Mouse (Mus musculus): ENCODE data around the gene Ssbp2.

Ssbp2 gene

GRCm38 (mm10) chr13:91634123-91634522 lies 174.0 kb downstream of the Ssbp2 start:
- DNase-seq (ENCODE audit: low spot score), result peak; percentile 17

DNA sequence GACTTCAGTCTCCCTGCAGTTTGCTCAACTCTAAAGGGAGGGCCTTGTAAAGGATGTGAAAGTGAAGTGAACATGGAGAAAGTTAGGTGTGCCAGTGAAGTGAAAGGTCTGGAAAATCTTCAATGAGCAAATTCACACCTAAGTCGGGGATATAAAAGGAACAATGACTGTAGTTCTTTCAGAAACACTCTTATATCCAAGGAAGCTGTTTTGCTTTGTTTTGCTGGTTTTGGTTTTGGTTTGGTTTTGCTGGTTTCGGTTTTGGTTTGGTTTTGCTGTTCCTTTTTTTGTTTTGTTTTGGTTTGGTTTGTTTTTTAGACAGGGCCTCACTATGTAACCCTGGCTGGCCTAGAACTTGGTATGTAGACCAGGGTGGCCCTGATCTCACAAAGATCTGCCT lies 175.9 kb downstream of the Ssbp2 start:
- no peak for DNase-seq (ENCODE audit: low spot score)

DNA sequence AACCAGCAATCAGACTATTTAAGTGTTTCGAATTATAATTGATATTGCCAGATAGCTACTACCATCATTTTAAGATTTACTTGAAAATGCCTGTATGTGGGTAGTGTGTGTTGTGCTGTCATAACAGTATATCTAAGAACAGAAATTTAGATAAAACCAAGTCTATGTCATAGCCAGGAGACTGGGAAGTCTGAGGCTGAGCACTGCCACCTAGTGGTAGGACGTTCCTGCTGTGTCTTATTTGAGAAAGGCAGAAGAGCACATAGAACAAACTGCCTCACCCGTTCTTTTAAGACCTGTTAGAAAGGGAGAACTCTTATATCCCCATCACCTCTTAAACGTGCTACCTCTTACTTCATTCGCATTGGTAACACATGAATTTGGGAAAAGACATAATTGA lies 176.7 kb downstream of the Ssbp2 start:
- DNase-seq (ENCODE audit: low spot score), result peak; percentile 63

DNA sequence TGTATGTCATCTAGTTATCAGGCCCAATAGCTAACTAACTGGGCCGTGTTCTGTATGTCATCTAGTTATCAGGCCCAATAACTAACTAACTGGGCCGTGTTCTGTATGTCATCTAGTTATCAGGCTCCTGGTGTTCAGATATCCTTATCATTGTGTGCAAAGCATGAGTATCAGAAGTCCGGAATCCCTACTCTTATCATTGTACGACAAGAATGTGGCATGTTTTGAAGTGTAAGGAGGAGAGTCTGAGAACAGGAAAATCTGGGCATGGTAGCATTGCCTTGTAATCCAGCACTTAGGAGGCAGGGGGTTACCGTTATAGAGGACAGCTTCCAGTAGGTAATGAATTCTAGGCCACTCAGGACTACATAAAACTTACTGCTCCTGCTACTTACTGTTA lies 178.8 kb downstream of the Ssbp2 start:
- no peak for DNase-seq (ENCODE audit: low spot score)

DNA sequence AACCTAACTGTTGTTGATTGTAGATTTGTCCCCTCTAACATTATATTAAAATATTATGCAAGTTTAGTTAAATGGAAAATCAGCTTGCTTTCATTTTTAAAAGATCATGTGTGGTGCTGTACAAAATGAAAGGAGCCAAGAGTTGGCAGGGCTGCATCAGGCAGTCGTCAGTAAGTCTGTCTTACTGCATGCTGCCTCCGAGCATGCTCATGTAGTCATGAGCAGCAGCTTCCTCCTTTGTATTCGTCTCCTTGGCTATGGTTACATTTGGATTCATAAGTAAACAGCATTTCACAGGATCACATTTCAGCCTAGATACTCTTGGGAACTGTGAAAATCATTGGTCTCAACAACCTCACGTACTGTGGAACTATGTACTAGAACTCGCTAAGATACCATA lies 180.1 kb downstream of the Ssbp2 start:
- no peak for DNase-seq (ENCODE audit: low spot score)

DNA sequence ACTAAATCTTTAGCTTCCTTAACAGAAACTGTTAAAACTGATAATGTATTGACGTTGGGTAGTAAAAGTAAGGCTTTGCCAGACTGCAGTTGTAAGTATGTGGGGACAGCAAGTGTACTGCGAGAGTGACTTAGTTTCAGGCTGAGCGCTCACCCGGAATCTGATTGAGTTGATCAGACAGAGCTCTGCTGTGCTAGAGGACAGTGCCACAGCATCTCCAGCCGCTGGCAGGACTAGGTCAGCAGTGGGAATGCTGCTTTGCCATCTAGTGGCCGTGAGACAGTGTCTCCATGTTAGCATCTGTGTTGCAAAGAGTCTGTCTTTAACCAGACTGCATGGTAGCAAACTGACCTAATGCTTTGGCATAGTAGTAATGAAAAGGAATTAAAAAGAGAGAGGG lies 188.2 kb downstream of the Ssbp2 start:
- DNase-seq (ENCODE audit: low spot score), result peak; percentile 15

DNA sequence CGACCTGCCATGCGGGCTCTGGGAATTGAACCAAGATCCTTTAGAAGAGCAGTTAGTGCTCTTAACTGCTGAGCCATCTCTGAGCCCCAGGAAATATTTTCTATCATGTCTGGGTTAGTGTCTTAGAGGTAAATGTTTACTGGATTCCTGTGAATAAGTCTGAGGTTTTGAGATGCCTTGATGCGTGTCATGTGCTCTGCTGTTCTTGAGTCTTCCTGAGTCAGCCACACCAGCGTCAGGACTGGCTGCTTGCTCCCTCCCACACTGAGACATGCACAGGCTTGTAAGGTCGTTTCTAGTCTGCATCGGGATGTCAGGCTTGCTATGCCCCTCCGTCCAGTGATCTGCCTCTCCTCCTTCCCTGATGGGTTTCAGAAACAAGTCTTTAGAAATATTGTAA lies 189.8 kb downstream of the Ssbp2 start:
- DNase-seq (ENCODE audit: low spot score), result no peak

DNA sequence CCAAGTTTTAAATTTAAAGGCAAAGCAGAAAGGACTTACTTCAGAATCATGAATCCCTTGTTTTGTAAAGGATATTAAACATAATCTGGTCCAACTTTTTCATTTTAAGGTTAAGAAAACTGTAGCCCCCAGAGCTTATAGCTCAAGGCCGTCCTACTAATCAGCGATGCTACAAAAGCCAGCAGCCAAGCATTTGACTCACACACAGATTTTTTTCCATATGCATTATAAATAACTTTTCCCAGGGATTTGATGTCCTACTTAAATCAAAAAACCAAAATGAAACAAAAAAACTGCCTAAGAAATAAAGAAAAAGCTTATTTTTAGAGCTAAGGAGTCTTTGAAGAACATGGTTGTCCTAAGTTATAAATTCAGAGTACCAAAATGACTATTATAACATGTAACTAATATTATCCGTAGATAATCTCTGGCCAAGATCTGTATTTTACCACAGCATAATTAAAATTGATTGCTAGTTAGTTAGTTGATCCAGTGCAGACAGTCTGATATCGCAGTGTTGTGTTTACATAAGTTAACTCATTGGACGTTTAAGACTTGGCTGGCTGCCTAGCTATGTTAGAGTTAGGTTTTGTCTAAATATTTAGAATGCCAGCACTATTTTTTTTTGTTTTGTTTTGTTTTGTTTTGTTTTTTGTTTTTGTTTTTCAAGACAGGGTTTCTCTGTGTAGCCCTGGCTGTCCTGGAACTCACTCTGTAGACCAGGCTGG lies 201.1 kb downstream of the Ssbp2 start:
- DNase-seq (ENCODE audit: low spot score), result no peak

GRCm38 (mm10) chr13:91662751-91663150 lies 202.7 kb downstream of the Ssbp2 start:
- DNase-seq (ENCODE audit: low spot score), result no peak

GRCm38 (mm10) chr13:91673241-91673640 lies 213.2 kb downstream of the Ssbp2 start:
- DNase-seq (ENCODE audit: low spot score), result no peak

DNA sequence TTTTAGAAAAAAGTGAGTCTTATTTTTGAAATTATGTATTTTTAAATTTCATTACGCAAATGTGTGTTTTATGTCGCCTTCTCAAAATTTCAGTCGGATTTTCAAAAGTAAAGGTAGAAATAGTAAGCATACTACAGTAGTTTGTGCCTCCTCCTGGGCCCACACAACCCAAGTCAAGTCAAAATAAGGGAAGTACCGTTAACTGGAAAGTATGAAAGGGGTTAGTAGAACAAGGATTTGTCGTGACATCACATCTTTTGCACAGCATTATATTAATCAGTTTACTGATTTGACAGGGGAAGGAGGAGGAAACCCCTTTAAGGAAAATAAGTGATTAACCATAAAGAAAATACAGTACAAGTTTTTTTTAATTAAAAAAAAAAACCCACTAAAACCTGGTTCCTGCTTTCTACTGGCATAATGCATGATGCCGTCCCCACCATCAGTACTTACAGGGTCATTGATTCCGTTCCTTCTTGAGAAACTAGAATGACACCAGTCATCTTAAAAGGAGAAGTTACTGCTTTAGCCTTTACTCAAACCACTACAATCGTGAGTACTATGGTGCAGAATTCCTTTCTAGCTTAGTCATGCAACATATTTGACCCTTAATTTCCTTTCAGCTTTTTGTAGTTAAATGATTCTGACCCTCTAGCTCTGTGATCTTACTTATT lies 220.8 kb downstream of the Ssbp2 start:
- DNase-seq (ENCODE audit: low spot score), result no peak

DNA sequence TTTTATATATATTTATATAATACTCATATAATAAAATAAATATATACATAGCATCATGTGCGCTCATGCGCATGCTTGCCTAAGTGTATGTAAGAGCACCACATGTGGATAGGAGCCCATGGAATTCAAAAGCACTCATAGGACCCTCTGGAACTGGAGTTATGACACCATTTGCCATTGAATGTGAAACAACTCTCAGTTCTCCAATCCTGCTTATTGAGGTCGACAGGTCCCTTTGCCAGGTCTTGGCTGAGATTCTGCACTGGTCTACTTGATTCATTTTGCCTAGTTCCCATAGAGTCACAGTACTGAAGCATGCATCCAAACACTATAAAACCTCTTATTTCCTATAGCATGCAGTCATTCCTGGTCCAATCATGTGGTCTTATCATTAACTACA lies 221.4 kb downstream of the Ssbp2 start:
- no peak for DNase-seq (ENCODE audit: low spot score)

DNA sequence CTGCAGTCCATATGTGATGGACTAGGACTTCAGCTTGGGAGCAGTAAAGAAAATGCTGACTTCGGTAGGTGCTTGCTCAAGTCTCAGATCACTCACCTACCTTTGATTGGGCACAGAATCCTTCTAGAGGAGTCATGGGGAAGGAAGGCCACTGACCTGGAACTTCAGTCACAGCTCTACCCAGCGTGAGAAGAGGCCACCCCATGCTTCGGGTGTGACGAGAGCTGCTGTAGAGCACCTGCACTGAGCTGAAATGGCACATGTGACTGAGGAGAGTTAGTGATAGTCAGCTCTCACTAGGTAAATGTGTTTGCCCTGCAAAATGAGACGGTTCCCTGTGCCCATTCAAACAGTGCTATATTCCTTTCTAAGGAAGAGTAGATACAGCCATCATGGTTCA lies 230.0 kb downstream of the Ssbp2 start:
- no peak for DNase-seq (ENCODE audit: low spot score)

DNA sequence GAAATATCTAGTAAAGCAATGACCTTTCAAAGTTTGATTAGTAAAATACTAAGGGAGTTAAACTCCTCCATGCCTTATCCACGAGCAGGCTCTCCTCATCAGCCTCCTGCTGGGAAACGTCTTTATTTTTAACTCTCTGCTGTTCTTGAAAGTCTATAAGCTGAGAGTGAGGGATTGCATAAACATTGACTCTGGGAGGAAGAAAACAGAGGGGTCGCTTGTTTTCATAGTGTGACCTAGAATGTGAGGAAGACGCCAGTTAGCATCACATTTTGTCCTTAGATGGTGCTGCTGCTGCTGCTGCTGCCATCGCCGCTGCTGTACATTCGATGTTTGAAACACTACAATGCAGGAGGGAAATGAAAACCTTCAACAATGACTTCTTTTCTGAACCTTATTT lies 233.5 kb downstream of the Ssbp2 start:
- no peak for DNase-seq (ENCODE audit: low spot score)

DNA sequence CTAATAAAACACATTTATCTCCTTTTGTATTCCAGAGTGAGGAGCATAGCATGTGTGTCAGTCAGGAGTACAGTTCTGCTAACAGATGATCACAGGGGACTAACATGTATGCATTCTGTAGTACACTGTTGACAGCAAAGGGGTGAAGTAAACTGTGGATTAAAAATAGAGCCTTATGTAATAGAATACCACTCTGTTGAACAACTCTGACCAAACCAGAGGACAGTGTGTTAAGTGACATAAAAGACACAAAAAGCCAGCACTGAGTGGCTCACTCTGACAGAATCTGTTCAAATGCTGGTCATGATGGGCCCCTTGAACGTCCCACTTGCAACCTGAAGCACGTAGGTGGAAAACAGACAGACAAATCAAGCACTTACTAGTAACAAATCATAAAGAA lies 235.3 kb downstream of the Ssbp2 start:
- no peak for DNase-seq (ENCODE audit: low spot score)

- DNase-seq (ENCODE audit: low spot score), result no peak
Observed at GRCm38 (mm10) chr13:91696109-91696645, 236.1 kb downstream of the Ssbp2 start.

GRCm38 (mm10) chr13:91697011-91697410 lies 236.9 kb downstream of the Ssbp2 start:
- DNase-seq (ENCODE audit: low spot score), result no peak

DNA sequence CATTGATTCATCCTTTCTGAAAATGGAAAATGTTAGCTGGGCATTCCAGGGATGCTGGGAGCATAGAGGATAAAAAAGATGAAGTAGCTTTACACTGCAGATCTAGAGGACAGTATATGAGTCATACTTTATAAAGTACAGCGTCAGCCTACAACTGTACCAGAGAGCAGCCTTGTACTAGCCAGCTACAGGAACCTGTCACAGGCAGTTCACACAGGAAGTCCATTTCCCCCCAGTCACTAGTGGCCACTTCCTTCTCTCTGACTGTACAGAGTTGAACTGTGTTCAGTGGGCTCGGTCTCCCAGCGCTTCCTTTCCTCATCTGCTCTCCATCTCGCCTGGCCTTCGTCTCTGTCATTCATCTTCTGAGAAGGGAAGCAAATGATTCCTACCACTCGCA lies 242.3 kb downstream of the Ssbp2 start:
- no peak for DNase-seq (ENCODE audit: low spot score)

- no peak for DNase-seq (ENCODE audit: low spot score)
Observed at GRCm38 (mm10) chr13:91719487-91719886, 259.4 kb downstream of the Ssbp2 start.

DNA sequence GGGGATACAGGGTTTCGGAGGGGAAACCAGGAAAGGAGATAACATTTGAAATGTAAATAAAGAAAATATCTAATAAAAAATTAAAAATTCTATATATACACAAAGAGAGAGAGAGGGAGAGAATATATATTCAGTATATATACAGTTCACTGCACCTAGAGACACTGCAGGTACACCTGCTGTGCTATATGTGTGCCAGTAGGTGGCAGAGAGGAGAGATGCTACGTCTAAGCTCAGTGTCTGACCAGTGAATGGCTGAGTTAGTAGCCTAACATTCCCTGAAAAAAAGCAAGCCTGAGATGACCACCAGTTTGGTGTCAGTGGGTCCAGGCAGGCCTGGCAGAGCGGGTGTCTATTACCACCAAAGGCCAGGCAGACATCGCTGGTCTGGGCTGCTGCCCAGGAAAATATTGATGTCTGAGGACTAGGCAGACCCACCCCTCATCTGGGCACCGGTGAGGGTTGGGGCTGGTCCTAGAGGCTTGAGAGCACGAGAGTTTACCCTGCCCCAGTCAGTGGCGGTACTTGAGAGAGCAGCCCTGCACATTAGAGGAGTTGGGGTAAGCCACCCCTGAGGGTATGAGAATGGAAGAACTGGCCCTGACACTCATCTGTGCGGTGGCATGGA lies 263.1 kb downstream of the Ssbp2 start:
- DNase-seq (ENCODE audit: low spot score), result no peak

DNA sequence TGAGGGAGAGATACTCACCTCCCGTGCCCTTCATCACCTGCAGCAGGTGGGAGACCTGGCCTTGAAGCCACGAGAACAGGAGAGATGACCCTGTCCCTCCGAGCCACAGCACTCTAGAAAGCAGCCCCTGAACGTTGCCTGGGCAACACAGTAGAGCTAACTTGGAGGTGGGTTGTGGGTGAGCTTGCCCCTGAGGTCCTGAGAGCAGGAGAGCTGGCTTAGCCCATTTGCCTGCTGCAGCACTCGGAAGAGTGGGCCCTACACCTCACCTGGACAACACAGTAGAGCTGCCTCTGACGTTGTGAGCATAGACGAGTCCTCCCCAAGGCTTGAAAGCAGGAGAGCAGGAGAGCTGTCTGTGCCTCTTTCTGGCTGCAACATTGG lies 263.6 kb downstream of the Ssbp2 start:
- DNase-seq (ENCODE audit: low spot score), result no peak

DNA sequence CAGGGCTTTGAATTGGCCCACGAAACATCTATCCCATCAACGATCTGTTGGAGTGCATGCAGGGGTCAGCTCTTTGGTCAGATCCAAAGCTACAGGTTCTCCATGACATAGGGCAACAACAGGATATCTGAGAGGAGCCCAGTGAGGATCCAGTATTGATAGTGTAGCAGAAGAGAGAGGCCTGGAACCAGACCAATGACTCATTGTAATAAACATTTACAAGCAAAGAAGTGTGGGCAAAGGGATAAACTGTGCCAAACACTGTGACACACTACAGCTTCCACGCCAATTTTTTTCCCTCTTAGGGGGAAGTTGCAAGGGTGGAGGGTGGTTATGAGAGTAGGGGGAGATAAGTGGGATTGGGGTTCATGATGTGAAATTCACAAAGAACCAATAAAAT lies 264.1 kb downstream of the Ssbp2 start:
- no peak for DNase-seq (ENCODE audit: low spot score)

- DNase-seq (ENCODE audit: low spot score), result no peak
Observed at GRCm38 (mm10) chr13:91725130-91725529, 265.0 kb downstream of the Ssbp2 start.

Measured in yolk sac, embryonic 10.5 days (tissue).